Mouse (Mus musculus) midbrain, embryonic 10.5 days (tissue): Measurements from ENCODE around the gene Gm28710. TPM values are rescaled to one million over a fixed set of nuclear protein-coding genes. Genes with fewer than 3 reads are reported as not detected.

Experiments
- DNase-seq: peaks from one replicate; pipeline ENCODE4 v3.0.0-alpha.2; 2017; ENCODE audit warnings: low spot score
- H3K27ac ChIP-seq: fragments of 300-500 bp; sonication (generic); replicated peaks from 2 replicates; pipeline ENCODE4 v1.5.1; 2016; ENCODE audit warnings: mild to moderate bottlenecking
- H3K27me3 ChIP-seq: fragments of 300-500 bp; sonication (generic); 2 replicates; pipeline ENCODE4 v1.6.1; 2016; ENCODE audit warnings: low read depth, mild to moderate bottlenecking; ENCODE audit not compliant: poor library complexity, severe bottlenecking
- H3K36me3 ChIP-seq: fragments of 300-500 bp; sonication (generic); 2 replicates; pipeline ENCODE4 v1.6.1; 2016; ENCODE audit warnings: mild to moderate bottlenecking, moderate library complexity
- H3K4me1 ChIP-seq: fragments of 300-500 bp; sonication (generic); 2 replicates; pipeline ENCODE4 v1.6.1; 2016
- H3K4me3 ChIP-seq: fragments of 300-500 bp; sonication (generic); 2 replicates; pipeline ENCODE4 v1.5.1; 2016; ENCODE audit warnings: mild to moderate bottlenecking, moderate library complexity
- H3K9me3 ChIP-seq: fragments of 300-500 bp; sonication (generic); replicated peaks from 2 replicates; pipeline ENCODE4 v1.6.1; 2016; ENCODE audit warnings: mild to moderate bottlenecking
- WGBS: fragments of 180-500 bp; shearing (Covaris S2); methylation state at CpG from one replicate; pipeline ENCODE4 v1.1.7; 2016; 5-methylcytosine and 5-hydroxymethylcytosine counted together
- polyA plus RNA-seq: library from polyadenylated mRNA; unstranded; fragments of >200 nt; fragmentation: Nextera tagmentation; extraction: Ambion mirVana; gene quantifications from 2 replicates; pipeline ENCODE4 v1.2.1, GENCODE M21; 2016

Gm28710 gene
- polyA plus RNA-seq, result not detected in 2 replicates

- H3K4me1 ChIP-seq, result no peaks in the 10 kb centered on the region
- no peak within 1 kb of the TSS for H3K27ac ChIP-seq
- H3K4me3 ChIP-seq, result no peak within 1 kb of the TSS
- no peaks in the 10 kb centered on the region for H3K27me3 ChIP-seq
- H3K9me3 ChIP-seq, result no peaks in the 10 kb centered on the region
- no peaks in the 10 kb centered on the region for H3K36me3 ChIP-seq
- no peak for DNase-seq
- 89% methylated on average over 4 of the region's 4 CpGs for WGBS
These were observed at the start of gene Gm28710 for GRCm38 (mm10) chr5:16791243-16791860. Gm28710 (plus strand) TSS chr5:16791810.

- DNase-seq, result no peak
- no peaks in the 10 kb centered on the region for H3K9me3 ChIP-seq
- no peaks in the 10 kb centered on the region for H3K4me1 ChIP-seq
- H3K27ac ChIP-seq, result no peak overlapping the region
- no peaks in the 10 kb centered on the region for H3K27me3 ChIP-seq
- H3K4me3 ChIP-seq, result no peak overlapping the region
- 73% methylated on average over 2 of the region's 2 CpGs for WGBS
- no peaks in the 10 kb centered on the region for H3K36me3 ChIP-seq
These were observed 14.4 kb upstream of the Gm28710 start for GRCm38 (mm10) chr5:16777176-16777575.

DNA sequence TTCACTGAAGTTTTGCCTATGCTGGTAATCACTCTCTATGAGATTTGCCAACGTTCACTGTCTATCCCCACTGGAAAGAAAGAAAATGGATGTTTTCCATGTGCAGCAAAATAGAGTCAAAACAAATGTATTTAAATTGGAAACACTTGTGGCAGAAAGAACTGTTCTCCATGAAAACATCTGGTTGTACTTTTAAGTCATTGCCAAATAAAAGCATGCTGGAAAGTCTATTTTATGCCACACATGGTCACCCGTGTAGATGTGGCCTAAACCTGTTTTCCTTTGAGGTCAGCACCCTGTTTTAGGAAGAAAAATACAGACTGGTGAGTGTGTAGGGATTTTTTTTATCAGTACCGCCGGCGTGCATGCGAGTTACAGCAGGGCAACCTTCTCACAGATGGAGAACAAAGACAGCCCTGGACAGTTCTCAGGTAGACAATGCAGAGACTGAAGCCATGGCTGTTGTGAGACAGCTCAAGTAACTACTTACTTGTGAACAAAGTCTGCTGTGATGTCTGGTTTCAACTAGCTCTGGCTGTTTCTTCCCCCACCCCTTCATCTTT is 12.9 kb upstream of the Gm28710 start:
- Histone ChIP-seq H3K4me1 (no peaks in the 10 kb centered on the region), H3K27ac (no peak overlapping the region), H3K9me3 (no peaks in the 10 kb centered on the region), H3K4me3 (no peak overlapping the region), H3K27me3 (no peaks in the 10 kb centered on the region), H3K36me3 (no peaks in the 10 kb centered on the region)
- WGBS, result 79% methylated on average over 6 of the region's 6 CpGs
- DNase-seq, result no peak

DNA sequence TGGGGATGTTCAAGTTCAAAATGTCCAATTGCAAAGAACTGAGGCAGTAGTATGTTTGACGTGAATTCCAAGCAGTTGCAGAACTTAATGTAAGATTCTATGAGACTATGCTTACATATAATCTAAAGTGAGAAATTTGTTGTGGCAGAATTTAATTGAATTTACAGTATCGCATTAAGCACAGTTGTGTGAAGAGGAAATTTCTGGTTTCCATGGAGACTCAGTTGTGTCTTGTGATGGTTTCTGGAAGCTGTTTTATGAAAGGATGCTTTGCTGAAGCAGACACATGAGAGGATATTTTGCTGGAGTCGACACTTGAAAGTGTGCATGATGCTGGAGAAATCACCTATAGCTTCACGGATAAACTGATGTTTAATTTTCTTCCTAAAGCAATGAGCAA is 6.0 kb upstream of the Gm28710 start:
- WGBS, result 91% methylated on average over 4 of the region's 4 CpGs
- Histone ChIP-seq H3K4me3 (no peak overlapping the region), H3K4me1 (no peaks in the 10 kb centered on the region), H3K9me3 (no peaks in the 10 kb centered on the region), H3K27ac (no peak overlapping the region), H3K27me3 (no peaks in the 10 kb centered on the region), H3K36me3 (no peaks in the 10 kb centered on the region)
- DNase-seq, result no peak

DNA sequence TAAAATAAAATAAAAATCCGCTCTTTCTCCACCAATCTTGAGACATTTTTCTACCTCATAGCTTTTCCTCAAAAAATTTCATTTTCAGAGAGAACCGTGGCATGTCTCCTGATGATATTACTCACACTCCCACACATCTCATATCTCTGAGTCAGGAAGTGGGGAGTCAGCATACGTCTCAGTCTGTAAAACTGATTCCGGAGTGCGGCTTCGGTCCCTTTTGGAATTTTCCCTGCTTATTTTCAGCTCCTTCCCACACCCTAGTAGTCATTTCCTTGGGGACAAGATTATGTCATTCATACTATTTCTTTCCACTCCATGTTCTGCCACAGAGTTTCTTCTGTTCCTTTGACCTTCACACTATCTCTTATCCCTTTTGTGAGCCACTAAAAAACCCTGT is 3.4 kb downstream of the Gm28710 start:
- WGBS, result 94% methylated on average over 6 of the region's 6 CpGs
- no peak for DNase-seq
- no peaks in the 10 kb centered on the region for H3K4me1 ChIP-seq
- no peak overlapping the region for H3K4me3 ChIP-seq
- H3K27me3 ChIP-seq, result no peaks in the 10 kb centered on the region
- H3K36me3 ChIP-seq, result no peaks in the 10 kb centered on the region
- H3K27ac ChIP-seq, result no peak overlapping the region
- no peaks in the 10 kb centered on the region for H3K9me3 ChIP-seq

DNA sequence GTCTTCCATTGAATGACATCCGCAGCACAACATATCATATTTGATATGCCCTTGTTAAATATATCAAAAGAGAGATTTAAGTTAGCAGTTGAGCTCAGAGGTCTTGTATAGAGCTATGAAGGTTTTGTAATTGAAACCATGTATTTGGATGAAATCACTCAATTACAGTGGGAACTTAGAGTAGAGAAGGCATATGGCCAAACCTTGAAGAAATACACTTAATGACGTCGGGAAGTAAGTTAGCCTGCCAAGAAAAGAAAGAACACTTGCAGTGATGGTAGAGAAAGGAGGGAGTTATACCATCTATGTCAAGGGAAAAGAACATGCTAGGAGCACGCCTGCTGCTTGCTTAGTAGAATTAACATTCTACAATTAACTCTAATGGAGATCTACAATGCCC is 11.1 kb downstream of the Gm28710 start:
- no peaks in the 10 kb centered on the region for H3K36me3 ChIP-seq
- no peak for DNase-seq
- H3K27ac ChIP-seq, result no peak overlapping the region
- no peaks in the 10 kb centered on the region for H3K27me3 ChIP-seq
- WGBS, result 90% methylated on average over 4 of the region's 4 CpGs
- no peak overlapping the region for H3K4me3 ChIP-seq
- H3K4me1 ChIP-seq, result no peaks in the 10 kb centered on the region
- H3K9me3 ChIP-seq, result no peaks in the 10 kb centered on the region

DNA sequence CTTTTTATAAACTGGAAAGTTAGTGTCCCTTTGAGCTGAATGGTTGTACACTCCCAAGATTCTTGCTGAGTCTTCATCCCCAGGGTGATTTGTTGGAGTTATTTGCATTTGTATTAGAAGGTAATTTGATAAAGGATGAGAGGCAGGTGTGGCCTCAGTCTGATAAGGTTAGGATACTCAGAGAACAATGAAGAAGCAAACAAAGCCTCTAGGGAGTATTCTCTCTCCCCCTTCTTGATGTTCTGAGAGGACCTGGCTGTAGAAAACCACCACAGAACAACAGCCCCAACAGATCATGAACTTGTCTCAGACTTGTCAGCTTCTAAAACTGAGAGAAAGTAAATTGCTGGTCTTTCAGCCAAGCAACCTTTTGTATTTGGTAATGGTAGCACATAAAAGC is 47.4 kb downstream of the Gm28710 start:
- H3K4me1 ChIP-seq, result no peaks in the 10 kb centered on the region
- DNase-seq, result no peak
- no peaks in the 10 kb centered on the region for H3K36me3 ChIP-seq
- no peak overlapping the region for H3K4me3 ChIP-seq
- no peaks in the 10 kb centered on the region for H3K27me3 ChIP-seq
- H3K27ac ChIP-seq, result no peak overlapping the region
- no peaks in the 10 kb centered on the region for H3K9me3 ChIP-seq

GRCm38 (mm10) chr5:16869309-16869915 is 77.8 kb downstream of the Gm28710 start:
- H3K27ac ChIP-seq, result no peak overlapping the region
- H3K4me3 ChIP-seq, result no peak overlapping the region
- DNase-seq, result peak; percentile 34
- H3K27me3 ChIP-seq, result peaks cover 93% of the 10 kb centered on the region
- WGBS, result 58% methylated on average over 2 of the region's 2 CpGs
- H3K9me3 ChIP-seq, result no peaks in the 10 kb centered on the region
- no peaks in the 10 kb centered on the region for H3K36me3 ChIP-seq
- H3K4me1 ChIP-seq, result peaks cover 6% of the 10 kb centered on the region

- H3K27me3 ChIP-seq, result no peaks in the 10 kb centered on the region
- H3K36me3 ChIP-seq, result no peaks in the 10 kb centered on the region
- no peak overlapping the region for H3K4me3 ChIP-seq
- H3K4me1 ChIP-seq, result no peaks in the 10 kb centered on the region
- H3K27ac ChIP-seq, result no peak overlapping the region
- DNase-seq, result no peak
- WGBS, result 14% methylated on average over 1 of the region's 1 CpGs
- H3K9me3 ChIP-seq, result no peaks in the 10 kb centered on the region
These were observed 102.6 kb downstream of the Gm28710 start for GRCm38 (mm10) chr5:16894161-16894560.

DNA sequence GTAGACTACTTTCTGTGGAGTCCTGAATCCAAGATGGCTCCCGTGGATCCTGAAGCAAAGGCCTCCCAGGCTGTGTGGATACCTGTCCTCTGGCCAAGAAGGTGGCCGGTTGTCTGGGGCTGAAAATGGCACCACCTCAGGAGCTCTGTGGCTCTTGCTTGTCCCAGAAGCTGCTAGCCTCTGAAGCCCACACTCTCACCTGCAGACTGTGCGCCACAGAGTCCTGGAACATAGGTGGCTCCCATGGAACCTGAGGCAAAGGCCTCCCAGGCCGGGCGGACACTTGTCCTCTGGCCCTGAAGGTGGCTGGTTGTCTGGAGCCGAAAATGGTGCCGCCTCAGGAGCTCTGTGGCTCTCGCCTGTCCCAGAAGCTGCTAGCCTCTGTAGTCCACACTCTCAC is 128.2 kb downstream of the Gm28710 start:
- H3K4me1 ChIP-seq, result no peaks in the 10 kb centered on the region
- H3K36me3 ChIP-seq, result no peaks in the 10 kb centered on the region
- H3K27ac ChIP-seq, result no peak overlapping the region
- no peak overlapping the region for H3K4me3 ChIP-seq
- H3K9me3 ChIP-seq, result no peaks in the 10 kb centered on the region
- DNase-seq, result no peak
- 94% methylated on average over 8 of the region's 8 CpGs for WGBS
- no peaks in the 10 kb centered on the region for H3K27me3 ChIP-seq

GRCm38 (mm10) chr5:16922473-16922872 is 130.9 kb downstream of the Gm28710 start:
- Histone ChIP-seq H3K27me3 (no peaks in the 10 kb centered on the region), H3K4me1 (no peaks in the 10 kb centered on the region), H3K9me3 (no peaks in the 10 kb centered on the region), H3K27ac (no peak overlapping the region), H3K36me3 (no peaks in the 10 kb centered on the region), H3K4me3 (no peak overlapping the region)
- DNase-seq, result no peak
- WGBS, result 64% methylated on average over 1 of the region's 1 CpGs
